Mouse (Mus musculus): ENCODE data around the gene Sfxn3. TPM values are rescaled to one million over a fixed set of nuclear protein-coding genes. Genes with fewer than 3 reads are reported as not detected.
"Not testable (repeated sequence)": the region's sequence is repeated elsewhere in the genome, so short reads cannot be mapped to it uniquely, and the experiment has no call there.

Gene Sfxn3
- polyA plus RNA-seq, 1 experiment: 58.5 TPM

DNA sequence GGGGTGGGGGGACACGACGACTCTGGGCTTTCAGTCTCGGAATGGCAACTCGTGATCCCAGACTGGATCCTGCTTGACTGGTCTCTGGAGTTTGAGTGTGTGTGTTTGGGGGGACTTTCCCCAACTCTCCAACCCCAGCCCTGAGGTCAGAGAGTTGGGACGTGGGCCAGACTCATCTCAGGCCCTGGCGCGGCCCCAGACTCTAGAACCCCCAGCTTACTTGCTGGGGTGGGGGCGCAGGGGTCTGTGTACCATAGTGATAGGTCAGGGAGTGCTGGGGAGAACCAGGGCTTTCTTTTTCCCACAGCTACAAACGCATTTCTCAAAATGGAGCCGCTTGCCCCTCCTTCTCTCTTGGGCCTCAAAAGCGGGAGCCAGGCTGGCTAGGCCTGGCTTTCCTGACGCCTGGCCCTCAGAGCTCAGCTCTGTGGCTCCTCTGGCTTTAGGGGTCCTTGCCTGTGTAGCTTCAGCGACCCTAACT lies 28.9 kb upstream of the Sfxn3 start:
- DNase-seq (ENCODE audit: low read depth): no peak

DNA sequence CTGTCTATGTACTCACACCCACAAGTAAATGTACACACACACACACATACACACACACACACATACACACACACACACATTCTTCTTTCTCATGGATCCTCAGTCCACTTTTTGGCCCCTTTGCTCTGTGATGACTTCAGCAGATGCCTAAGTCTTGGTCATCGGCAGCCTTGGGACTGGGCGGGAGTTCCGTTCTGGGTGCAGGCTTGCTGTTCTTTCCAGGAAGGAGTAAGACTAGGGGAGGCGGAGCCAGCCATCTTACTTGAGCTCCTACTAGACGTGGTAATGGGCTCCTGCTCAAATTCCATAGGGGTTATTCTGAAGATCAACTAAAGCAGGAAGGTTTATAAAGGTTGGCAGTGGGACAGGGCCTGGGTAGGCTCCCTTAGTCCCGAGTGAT lies 27.0 kb upstream of the Sfxn3 start:
- DNase-seq (ENCODE audit: low read depth): no peak

GRCm38 (mm10) chr19:45021362-45021761 lies 25.9 kb upstream of the Sfxn3 start:
- no peak for DNase-seq (ENCODE audit: low read depth)

GRCm38 (mm10) chr19:45023993-45024392 lies 23.3 kb upstream of the Sfxn3 start:
- DNase-seq (ENCODE audit: low read depth): no peak

DNA sequence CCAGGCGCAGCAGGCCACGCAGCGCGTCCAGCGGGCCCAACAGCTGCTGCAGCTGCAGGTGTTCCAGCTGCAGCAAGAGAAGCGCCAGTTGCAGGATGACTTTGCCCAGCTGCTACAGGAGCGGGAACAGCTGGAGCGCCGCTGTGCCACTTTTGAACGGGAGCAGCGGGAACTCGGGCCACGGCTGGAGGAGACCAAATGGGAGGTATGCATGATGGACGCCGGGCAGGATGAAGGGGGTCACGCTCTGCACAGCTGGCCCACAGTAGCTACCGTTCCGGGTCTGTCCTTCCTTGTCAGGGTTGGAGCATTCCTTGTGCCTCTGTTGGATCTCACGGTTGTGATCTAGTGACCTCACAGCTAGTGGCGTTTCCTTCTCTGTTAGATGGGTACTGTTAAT lies 22.5 kb upstream of the Sfxn3 start:
- no peak for DNase-seq (ENCODE audit: low read depth)

DNA sequence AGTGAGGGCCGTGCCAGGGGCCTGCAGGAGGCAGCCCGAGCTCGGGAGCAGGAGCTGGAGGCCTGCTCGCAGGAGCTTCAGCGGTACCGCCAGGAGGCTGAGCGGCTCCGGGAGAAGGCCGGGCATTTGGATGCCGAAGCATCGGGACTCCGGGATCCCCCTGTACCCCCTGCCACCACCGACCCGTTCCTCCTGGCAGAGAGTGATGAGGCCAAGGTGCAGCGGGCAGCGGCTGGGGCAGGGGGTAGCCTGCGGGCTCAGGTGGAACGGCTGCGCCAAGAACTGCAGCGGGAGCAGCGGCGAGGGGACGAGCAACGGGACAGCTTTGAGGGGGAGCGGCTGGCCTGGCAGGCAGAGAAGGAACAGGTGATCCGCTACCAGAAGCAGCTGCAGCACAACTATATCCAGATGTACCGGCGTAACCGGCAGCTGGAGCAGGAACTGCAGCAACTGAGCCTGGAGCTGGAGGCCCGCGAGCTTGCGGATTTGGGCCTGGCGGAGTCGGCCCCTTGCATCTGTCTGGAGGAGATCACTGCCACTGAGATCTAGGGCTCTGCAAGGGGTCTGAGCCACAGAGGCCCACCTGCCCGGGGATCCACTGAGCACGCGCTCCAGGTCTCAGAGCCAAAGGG lies 21.2 kb upstream of the Sfxn3 start:
- DNase-seq (ENCODE audit: low read depth): no peak

DNA sequence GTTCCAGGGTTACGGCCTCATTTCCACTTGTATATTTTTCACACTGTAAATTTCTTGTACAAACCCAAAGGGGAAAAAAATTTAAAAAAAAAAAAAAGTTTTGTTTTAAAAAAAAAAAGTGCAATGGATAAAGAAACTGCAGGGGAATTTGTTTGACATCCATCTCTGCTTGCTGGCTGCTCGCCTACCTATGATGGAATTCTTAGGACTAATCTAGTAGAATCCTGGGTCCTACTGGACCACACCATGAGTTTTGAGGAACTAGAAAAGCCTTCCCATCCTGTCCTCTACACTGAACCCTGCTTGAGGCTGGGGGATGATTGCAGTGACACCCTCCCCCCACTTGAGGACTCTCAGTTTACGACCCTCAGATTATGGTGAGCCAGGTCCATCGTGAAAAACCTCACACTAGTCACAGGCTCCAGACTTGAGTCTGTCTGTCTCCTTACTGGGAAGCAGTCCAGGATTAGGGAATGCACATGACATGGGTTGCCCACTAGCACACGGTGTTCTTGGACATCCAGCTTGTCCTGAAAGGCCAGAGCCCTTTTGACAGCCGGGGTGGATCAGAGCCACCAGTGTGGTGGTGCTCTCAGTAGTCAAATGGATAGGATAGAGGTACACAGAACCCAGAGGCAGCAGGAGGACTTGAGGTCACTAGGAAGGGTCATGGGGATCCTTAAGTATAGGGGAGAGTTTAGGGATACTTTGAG lies 20.2 kb upstream of the Sfxn3 start:
- DNase-seq (ENCODE audit: low read depth): no peak

GRCm38 (mm10) chr19:45027848-45028247 lies 19.5 kb upstream of the Sfxn3 start:
- no peak for DNase-seq (ENCODE audit: low read depth)

DNA sequence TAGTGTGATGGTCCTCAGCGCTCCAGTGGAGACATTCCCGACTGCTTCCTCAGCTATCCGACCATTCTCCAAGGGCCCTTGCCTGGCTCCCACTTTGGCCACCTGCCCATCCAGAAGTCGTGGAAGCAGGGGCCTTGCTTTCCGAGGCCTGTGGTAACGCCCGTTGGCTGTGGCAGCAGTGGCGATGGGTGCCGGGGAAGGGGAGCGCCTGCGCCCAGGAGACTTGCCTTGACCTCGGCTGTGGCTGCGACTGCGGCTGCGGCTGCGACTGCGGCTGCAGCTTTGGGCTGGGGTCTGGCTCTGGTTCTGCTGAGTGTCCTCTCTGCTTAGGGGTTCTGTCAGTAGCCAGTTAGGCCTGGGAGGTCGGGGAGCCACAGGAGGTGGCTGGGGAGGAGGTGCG lies 18.6 kb upstream of the Sfxn3 start:
- DNase-seq (ENCODE audit: low read depth): no peak

GRCm38 (mm10) chr19:45029571-45029970 lies 17.7 kb upstream of the Sfxn3 start:
- DNase-seq (ENCODE audit: low read depth): no peak

GRCm38 (mm10) chr19:45030111-45030510 lies 17.2 kb upstream of the Sfxn3 start:
- no peak for DNase-seq (ENCODE audit: low read depth)

- no peak for DNase-seq (ENCODE audit: low read depth)
Measured at GRCm38 (mm10) chr19:45030746-45031693, 16.3 kb upstream of the Sfxn3 start.

DNA sequence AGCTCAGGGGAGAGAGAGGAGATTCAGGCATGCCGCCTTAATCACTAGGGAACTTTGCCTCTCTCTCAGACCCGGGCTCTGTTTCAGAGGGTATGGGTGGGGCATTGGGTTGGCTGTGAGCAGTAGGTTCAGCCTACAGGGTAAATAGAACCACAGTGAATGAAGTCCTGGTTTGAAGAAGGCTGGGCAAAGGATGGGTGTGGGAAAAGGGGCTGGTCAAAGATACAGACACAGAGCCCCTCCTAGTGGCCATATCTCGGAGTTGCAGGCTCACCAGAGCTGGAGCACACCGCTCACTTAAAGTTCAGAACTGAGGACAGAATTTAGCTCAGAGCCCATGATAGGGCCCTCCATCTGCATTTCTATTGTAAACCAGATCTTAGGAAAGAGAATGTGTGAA lies 15.5 kb upstream of the Sfxn3 start:
- DNase-seq (ENCODE audit: low read depth): no peak

GRCm38 (mm10) chr19:45032570-45033332 lies 14.6 kb upstream of the Sfxn3 start:
- no peak for DNase-seq (ENCODE audit: low read depth)

GRCm38 (mm10) chr19:45036867-45037266 lies 10.4 kb upstream of the Sfxn3 start:
- no peak for DNase-seq (ENCODE audit: low read depth)

DNA sequence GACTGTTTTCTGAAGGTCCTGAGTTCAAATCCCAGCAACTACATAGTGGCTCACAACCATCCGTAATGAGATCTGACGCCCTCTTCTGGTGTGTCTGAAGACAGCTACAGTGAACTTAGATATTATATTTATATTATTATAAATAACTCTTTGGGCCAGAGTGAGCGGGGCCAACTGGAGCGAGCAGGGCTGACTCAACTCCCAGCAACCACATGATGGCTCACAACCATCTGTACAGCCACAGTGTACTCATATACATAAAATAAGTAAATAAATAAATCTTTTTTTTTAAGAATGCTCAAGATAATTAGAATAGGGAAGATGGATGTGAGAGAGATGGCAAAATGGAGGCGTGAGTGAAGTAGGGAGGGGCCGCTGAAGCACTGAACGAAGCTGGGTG lies 9.1 kb upstream of the Sfxn3 start:
- not testable (repeated sequence) for DNase-seq (ENCODE audit: low read depth)

DNA sequence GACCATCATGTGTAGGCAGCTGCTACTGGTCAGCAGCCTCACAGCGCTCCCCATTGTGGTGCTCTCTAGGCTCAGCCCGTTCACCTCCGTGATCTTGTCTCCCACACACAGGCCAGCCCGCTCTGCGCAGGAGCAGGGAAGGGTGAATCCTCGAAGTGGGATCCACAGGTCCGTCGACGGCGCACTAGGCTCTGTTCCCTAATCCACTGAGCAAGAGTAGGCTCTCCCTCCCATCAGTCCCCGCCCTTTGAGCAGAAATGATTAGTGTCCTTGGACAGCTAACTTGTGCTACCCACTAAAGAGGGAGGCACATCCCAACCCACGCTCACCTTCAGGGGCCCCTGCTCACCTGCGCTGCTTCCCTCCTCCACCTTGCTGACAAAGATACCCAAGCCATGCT lies 7.1 kb upstream of the Sfxn3 start:
- no peak for DNase-seq (ENCODE audit: low read depth)

GRCm38 (mm10) chr19:45044389-45044927 lies 2.8 kb upstream of the Sfxn3 start:
- DNase-seq (ENCODE audit: low read depth): no peak

DNA sequence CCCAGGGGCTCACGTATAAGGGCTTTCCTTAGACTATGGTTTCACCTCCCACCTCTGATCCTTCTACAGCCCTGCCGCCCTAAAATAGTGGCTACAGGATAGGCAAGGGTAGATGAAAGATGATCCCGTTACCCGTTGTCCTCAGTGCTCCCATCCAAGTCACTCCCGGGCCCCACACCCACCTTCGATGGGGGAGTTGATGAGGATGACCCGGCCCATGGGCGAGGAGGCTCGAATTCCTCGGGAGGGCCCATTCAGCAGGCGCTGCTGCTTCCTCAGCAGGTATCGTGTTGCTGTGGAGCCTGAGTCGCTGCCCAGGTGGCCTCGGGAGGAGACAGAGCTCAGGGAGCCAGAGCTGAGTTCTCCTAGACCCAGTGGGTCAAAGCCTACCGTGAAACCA lies 2.1 kb upstream of the Sfxn3 start:
- DNase-seq (ENCODE audit: low read depth): no peak

- DNase-seq (ENCODE audit: low read depth): no peak
Measured at GRCm38 (mm10) chr19:45045651-45046050, 1.7 kb upstream of the Sfxn3 start, which contains the start of gene Pdzd7. Gene Pdzd7, minus strand, starts transcription at chr19:45045717.

All from gonadal fat pad, adult 2 months (tissue).